Mouse (Mus musculus): ENCODE data around the gene Fbll1. TPM values are rescaled to one million over a fixed set of nuclear protein-coding genes. Genes with fewer than 3 reads are reported as not detected.
A peak's percentile ranks its signal among the peaks of the same experiment; 100 is the strongest.

Gene Fbll1
- polyA plus RNA-seq, 1 experiment from 2014 or later = not detected

DNA sequence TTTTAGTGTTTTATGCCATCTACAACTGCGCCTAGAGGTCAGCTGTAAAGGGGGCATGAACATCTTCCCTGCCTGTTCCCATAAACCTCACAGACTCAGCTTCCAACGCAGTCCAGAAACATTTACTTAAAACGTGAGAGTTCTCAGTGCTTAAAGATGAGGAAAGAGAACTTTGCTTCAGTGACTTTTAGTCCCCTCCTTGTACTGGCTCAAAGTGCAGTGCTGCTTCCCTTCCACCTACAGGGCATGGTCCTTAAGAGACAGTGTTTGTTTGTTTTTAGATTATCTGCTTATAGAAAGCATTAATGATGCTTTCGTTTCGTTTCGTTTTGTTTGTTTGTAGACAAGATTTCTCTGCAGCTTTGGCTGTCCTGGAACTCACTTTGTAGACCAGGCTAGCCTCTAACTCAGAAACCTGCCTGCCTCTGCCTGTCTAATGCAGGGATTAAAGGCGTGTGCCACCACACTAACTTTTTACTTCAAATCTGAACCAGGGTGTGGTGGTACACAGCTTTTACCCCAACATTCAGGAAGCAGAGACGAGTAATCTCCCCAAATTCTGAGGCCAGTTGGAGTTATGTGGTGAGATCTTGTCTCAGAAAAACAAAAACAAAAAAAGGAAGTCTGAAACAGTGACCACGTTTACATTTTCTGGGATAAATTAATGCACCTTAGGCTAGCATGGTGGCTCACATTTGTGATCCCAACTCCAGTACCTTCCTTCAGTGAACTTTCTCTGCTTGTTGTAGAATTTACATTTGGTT, 27.8 kb downstream of the Fbll1 start:
- Histone ChIP-seq H3K9me3 (replicated peaks; ENCODE audit: control insufficient read depth, low read length) (no peaks in the 10 kb centered on the region), H3K4me2 (ENCODE audit: low read depth, low read length) (peak overlapping the region; percentile 77), H3K27me3 (ENCODE audit: control insufficient read depth, insufficient read depth, low read length) (no peaks in the 10 kb centered on the region), H3K9ac (ENCODE audit: low read length) (peak overlapping the region; percentile 84), H3K36me3 (ENCODE audit: control insufficient read depth, insufficient read depth) (peaks cover under 1% of the 10 kb centered on the region; the same call in 1 of the 2 replicates), H3K4me3 (ENCODE audit: low read length) (peak overlapping the region; percentile 69), H3K4me1 (ENCODE audit: control insufficient read depth, insufficient read depth, low read length) (peaks cover 13% of the 10 kb centered on the region), H3K27ac (ENCODE audit: low read length) (peak overlapping the region; percentile 12; the same call in 1 of the 2 replicates)
- 55% methylated on average over 9 of the region's 9 CpGs for WGBS
- ATAC-seq (replicated peaks; ENCODE audit: extremely low read depth, insufficient read depth, low FRiP score) = no peak

DNA sequence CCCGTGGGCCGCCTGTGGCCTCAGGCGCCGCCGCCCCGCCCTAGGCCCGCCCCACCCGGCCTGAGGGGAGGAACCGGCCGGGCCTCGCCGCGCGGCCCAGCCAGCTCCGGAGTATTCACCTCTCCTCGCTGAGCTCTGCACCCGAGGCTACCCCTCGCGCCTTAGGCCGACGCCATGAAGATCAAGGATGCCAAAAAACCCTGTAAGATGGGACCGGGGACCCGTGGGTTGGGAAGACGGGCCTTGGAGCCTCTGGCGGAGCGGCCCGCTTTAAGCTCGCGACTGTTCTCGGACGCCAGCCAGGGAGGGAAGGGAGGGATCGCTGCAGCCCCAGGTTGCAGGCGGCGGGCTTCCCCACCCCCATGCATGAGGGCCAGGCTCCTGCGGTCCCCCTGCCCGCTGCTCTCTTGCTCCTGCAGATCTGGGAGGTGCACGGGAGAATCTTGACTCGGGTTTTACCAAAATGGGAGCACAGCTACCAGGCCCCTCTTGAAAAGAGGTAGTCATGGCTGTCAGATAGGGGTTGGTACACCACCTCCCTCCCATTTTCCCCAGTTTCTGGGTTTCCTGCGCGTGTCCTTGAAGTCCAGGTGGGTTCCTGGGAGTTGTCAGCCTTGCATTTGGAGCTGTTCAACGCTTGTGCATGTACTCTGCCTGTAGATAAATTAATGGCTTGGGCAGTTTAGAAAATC, 28.8 kb downstream of the Fbll1 start:
- no peaks in the 10 kb centered on the region for H3K27me3 ChIP-seq (ENCODE audit: control insufficient read depth, insufficient read depth, low read length)
- peak overlapping the region; percentile 69 for H3K4me3 ChIP-seq (ENCODE audit: low read length)
- under 1% methylated on average over 41 of the region's 41 CpGs for WGBS
- no peaks in the 10 kb centered on the region for H3K9me3 ChIP-seq (replicated peaks; ENCODE audit: control insufficient read depth, low read length)
- peak; percentile 90 for ATAC-seq (replicated peaks; ENCODE audit: extremely low read depth, insufficient read depth, low FRiP score)
- peak overlapping the region; percentile 77 for H3K4me2 ChIP-seq (ENCODE audit: low read depth, low read length)
- H3K9ac ChIP-seq (ENCODE audit: low read length) = peak overlapping the region; percentile 84
- H3K4me1 ChIP-seq (ENCODE audit: control insufficient read depth, insufficient read depth, low read length) = peaks cover 13% of the 10 kb centered on the region
- peak overlapping the region; percentile 85 for H3K27ac ChIP-seq (ENCODE audit: low read length)
- no peaks in the 10 kb centered on the region for H3K36me3 ChIP-seq (ENCODE audit: control insufficient read depth, insufficient read depth)

DNA sequence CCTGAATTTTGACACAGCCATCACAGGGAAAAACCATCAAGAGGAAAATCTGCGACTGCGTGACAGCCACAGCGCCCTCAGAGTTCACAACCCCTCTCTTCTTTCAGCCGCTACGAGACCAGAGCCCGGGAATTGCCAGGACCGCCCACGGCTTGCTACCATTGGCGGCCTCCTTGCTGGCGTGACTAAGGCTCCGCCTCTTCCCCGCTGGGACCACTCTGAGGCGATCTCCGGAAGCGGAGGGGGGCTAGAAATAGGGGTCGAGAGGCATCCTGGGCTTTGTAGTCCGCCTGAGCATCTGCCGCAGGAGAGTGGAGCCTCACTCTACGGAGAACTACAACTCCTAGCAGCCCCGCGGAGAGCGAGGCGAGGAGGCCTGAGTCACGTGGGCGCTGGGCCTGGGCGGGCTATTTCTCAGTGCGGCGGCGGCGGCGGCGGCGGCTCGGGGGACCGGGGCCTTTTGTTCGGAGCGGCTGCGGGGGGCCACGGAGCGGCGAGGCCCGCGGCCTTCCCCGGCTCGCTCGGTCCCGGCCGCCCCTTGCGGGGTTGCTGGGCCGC, 29.4 kb downstream of the Fbll1 start, which contains the start of gene Pank3:
Gene Pank3 (plus strand): TSS at position 297 of the 558 bp plus-strand sequence.
- Histone ChIP-seq H3K9ac (ENCODE audit: low read length) (peak within 1 kb of the TSS; percentile 84), H3K4me1 (ENCODE audit: control insufficient read depth, insufficient read depth, low read length) (peaks cover 13% of the 10 kb centered on the region), H3K36me3 (ENCODE audit: control insufficient read depth, insufficient read depth) (no peaks in the 10 kb centered on the region), H3K4me3 (ENCODE audit: low read length) (peak within 1 kb of the TSS; percentile 69), H3K9me3 (replicated peaks; ENCODE audit: control insufficient read depth, low read length) (no peaks in the 10 kb centered on the region), H3K27me3 (ENCODE audit: control insufficient read depth, insufficient read depth, low read length) (no peaks in the 10 kb centered on the region), H3K4me2 (ENCODE audit: low read depth, low read length) (peak within 1 kb of the TSS; percentile 77), H3K27ac (ENCODE audit: low read length) (peak within 1 kb of the TSS; percentile 85)
- WGBS = under 1% methylated on average over 44 of the region's 50 CpGs
- ATAC-seq (replicated peaks; ENCODE audit: extremely low read depth, insufficient read depth, low FRiP score) = peak; percentile 99

DNA sequence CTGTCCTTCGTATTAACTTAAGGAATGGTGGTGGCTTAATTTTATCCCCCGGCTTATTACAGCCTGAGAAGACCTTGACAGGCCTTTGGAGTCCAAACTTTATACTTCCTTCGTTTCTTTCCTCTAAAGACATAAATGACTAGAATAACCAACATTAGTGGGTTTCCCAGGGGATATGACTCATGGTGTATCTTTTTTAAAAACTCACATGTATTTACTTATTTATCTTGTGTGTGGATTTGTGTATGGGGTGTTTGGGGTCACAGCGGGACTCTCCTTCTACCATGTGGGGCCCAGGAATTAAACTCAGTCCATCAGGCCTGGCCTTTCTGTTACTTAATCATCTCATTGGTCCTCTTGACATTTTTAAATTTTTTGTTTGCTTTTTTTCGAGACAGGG, 31.8 kb downstream of the Fbll1 start:
- Histone ChIP-seq H3K9me3 (replicated peaks; ENCODE audit: control insufficient read depth, low read length) (no peaks in the 10 kb centered on the region), H3K27ac (ENCODE audit: low read length) (no peak overlapping the region), H3K4me1 (ENCODE audit: control insufficient read depth, insufficient read depth, low read length) (peaks cover 12% of the 10 kb centered on the region), H3K4me3 (ENCODE audit: low read length) (no peak overlapping the region), H3K36me3 (ENCODE audit: control insufficient read depth, insufficient read depth) (no peaks in the 10 kb centered on the region), H3K9ac (ENCODE audit: low read length) (no peak overlapping the region), H3K27me3 (ENCODE audit: control insufficient read depth, insufficient read depth, low read length) (no peaks in the 10 kb centered on the region), H3K4me2 (ENCODE audit: low read depth, low read length) (no peak overlapping the region)
- no peak for ATAC-seq (replicated peaks; ENCODE audit: extremely low read depth, insufficient read depth, low FRiP score)
- 82% methylated on average over 5 of the region's 5 CpGs for WGBS

DNA sequence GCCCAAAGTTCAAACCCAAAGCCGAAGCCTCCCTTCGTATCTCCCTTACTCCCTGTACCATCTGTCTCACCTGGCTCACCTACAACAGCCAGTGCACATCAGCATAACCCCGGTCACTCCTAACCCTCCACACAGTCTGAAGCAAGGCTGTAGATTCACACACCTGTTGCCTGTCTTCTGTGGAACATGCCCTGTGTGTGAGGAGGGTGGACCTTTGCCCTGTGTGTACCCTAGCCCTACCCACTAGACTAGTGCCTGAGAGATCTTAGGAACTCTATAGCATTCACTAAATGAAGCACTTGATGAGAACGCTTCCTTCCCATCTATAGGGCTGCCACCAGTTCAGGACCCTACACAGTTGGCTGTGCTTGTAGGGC, 38.1 kb downstream of the Fbll1 start:
- H3K4me3 ChIP-seq (ENCODE audit: low read length) = no peak overlapping the region
- no peak for ATAC-seq (replicated peaks; ENCODE audit: extremely low read depth, insufficient read depth, low FRiP score)
- H3K4me2 ChIP-seq (ENCODE audit: low read depth, low read length) = no peak overlapping the region
- no peaks in the 10 kb centered on the region for H3K4me1 ChIP-seq (ENCODE audit: control insufficient read depth, insufficient read depth, low read length)
- no peaks in the 10 kb centered on the region for H3K27me3 ChIP-seq (ENCODE audit: control insufficient read depth, insufficient read depth, low read length)
- 93% methylated on average over 4 of the region's 4 CpGs for WGBS
- no peaks in the 10 kb centered on the region for H3K9me3 ChIP-seq (replicated peaks; ENCODE audit: control insufficient read depth, low read length)
- no peak overlapping the region for H3K9ac ChIP-seq (ENCODE audit: low read length)
- no peaks in the 10 kb centered on the region for H3K36me3 ChIP-seq (ENCODE audit: control insufficient read depth, insufficient read depth)
- H3K27ac ChIP-seq (ENCODE audit: low read length) = no peak overlapping the region

DNA sequence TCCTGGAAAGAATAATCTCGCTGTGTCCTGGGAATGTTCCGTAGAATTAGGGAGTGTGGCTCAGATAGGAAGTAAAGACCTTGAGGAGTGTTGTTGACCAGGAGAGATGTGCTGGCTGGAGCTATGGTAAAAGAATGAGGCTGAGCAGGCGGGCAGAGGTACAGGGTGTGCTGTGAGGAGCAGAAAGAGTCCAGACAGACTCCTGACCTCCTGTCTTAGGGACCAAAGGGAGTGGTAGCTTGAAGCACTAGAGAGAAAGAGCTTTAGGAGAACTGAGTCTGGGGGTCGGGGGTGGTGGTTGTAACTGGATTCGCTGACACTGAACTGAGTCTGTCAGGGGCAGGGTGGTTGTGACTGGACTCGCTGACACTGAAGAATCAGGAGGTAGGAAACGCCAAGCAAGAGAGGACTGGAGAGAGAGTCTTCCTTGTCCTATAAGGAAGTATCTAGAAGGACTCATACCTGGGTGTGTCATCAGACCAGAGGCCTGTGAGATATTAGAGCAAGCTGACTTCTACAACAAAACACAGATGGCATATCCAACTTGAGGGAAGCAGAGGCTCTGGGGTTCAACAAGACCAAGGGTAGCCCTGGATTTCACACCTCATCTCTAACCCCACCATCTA, 38.6 kb downstream of the Fbll1 start:
- Histone ChIP-seq H3K27me3 (ENCODE audit: control insufficient read depth, insufficient read depth, low read length) (no peaks in the 10 kb centered on the region), H3K36me3 (ENCODE audit: control insufficient read depth, insufficient read depth) (no peaks in the 10 kb centered on the region), H3K27ac (ENCODE audit: low read length) (no peak overlapping the region), H3K9me3 (replicated peaks; ENCODE audit: control insufficient read depth, low read length) (no peaks in the 10 kb centered on the region), H3K9ac (ENCODE audit: low read length) (no peak overlapping the region), H3K4me1 (ENCODE audit: control insufficient read depth, insufficient read depth, low read length) (no peaks in the 10 kb centered on the region), H3K4me3 (ENCODE audit: low read length) (no peak overlapping the region), H3K4me2 (ENCODE audit: low read depth, low read length) (no peak overlapping the region)
- WGBS = 58% methylated on average over 7 of the region's 7 CpGs
- no peak for ATAC-seq (replicated peaks; ENCODE audit: extremely low read depth, insufficient read depth, low FRiP score)

DNA sequence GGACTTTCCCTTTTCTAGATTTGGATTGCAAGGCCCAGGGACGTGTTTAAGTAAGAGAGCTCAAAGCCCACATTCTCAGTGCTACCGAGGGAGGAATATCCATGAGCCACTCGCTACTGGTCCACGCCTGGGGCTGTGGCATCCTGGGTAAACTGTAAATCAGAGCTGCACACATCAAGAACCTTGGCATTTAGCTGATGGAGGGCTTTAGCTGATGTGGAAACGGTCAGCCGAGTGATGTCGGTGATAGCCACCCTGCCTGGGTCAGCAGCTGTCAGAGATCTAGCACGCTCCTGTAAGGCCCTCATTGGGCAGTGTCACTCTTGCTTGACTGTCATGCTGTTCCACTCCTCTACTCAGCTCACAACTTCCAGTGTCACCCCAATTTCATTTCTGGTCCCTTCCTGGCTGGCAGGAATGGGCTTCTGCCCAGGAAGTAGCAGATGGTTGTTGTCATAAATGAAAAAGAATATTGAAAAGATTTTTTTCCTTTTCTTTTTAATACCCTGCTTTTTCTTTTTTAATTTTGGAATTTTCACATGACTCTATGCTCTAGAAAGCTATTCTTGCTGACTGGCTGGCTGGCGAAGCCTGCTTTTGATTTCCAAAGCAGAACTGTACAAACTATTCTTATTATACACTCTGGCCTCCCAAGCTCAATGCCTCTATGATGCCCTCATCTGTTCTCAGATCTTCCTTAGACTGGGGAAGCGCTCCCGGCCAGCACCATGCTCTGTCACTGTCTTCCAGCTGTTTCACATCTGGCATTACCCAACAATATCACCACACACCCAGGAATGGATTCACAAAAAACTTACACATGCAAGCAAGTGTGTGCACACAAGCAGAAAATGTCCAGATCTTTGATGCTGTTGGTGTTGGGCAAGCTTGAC, 42.0 kb downstream of the Fbll1 start:
- no peak for ATAC-seq (replicated peaks; ENCODE audit: extremely low read depth, insufficient read depth, low FRiP score)
- Histone ChIP-seq H3K4me2 (ENCODE audit: low read depth, low read length) (no peak overlapping the region), H3K9ac (ENCODE audit: low read length) (no peak overlapping the region), H3K27me3 (ENCODE audit: control insufficient read depth, insufficient read depth, low read length) (no peaks in the 10 kb centered on the region), H3K27ac (ENCODE audit: low read length) (no peak overlapping the region), H3K4me3 (ENCODE audit: low read length) (no peak overlapping the region), H3K9me3 (replicated peaks; ENCODE audit: control insufficient read depth, low read length) (no peaks in the 10 kb centered on the region), H3K4me1 (ENCODE audit: control insufficient read depth, insufficient read depth, low read length) (no peaks in the 10 kb centered on the region), H3K36me3 (ENCODE audit: control insufficient read depth, insufficient read depth) (no peaks in the 10 kb centered on the region)
- 76% methylated on average over 11 of the region's 11 CpGs for WGBS

DNA sequence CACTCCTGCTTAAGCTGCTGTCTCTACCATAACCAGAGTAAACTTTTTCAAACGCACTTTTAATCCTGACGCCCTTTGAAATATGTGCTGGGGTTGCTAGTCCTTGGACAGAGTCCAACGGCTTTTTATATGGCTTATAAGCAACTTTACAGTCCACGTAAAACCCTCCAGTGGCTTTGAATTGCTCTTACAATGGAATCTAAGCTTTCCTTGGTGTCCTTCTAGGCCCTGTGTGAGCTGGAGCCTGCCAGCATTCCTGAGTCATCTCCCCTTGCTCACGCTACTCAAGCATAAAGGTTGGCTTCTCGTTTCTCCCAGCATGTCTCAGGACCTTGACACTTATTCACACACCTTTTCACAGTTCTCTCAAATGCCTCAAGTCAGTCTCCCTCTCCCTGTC, 43.1 kb downstream of the Fbll1 start:
- 51% methylated on average over 6 of the region's 6 CpGs for WGBS
- ATAC-seq (replicated peaks; ENCODE audit: extremely low read depth, insufficient read depth, low FRiP score) = no peak

More for the DNA sequence above, 43.1 kb downstream of the Fbll1 start:
- no peaks in the 10 kb centered on the region for H3K9me3 ChIP-seq (replicated peaks; ENCODE audit: control insufficient read depth, low read length)
- H3K4me1 ChIP-seq (ENCODE audit: control insufficient read depth, insufficient read depth, low read length) = no peaks in the 10 kb centered on the region
- no peak overlapping the region for H3K27ac ChIP-seq (ENCODE audit: low read length)
- H3K4me3 ChIP-seq (ENCODE audit: low read length) = no peak overlapping the region
- no peaks in the 10 kb centered on the region for H3K36me3 ChIP-seq (ENCODE audit: control insufficient read depth, insufficient read depth)
- no peaks in the 10 kb centered on the region for H3K27me3 ChIP-seq (ENCODE audit: control insufficient read depth, insufficient read depth, low read length)
- H3K9ac ChIP-seq (ENCODE audit: low read length) = no peak overlapping the region
- H3K4me2 ChIP-seq (ENCODE audit: low read depth, low read length) = no peak overlapping the region

Measured in heart, embryonic 16.5 days (tissue).